Mouse (Mus musculus): ENCODE data around the gene Wipf3. TPM values are rescaled to one million over a fixed set of nuclear protein-coding genes. Genes with fewer than 3 reads are reported as not detected.
A peak's percentile ranks its signal among the peaks of the same experiment; 100 is the strongest.

Gene Wipf3
- total and polyA plus RNA-seq, 2 experiments from 2014 or later = 2.5 to 5.8 TPM

DNA sequence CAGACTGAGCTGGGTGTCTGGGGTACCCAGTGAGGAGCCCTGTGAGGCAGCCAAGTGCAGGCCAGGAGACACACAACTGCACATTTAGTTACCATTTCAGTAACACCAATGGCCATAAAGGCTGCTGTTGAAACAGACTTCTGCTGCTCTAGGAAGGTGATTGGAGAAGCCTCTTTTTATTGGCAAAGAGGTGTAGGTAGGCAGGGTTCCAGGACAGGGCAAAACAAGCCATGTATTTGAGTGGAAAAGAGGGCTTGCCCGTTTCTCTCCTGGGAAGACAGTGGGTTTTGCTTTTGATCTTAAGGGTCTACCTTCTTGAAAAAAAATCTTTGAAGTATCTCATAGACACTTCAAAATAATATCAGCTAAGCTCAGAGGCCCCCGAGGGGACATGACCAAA, 82.9 kb downstream of the Wipf3 start:
- 55% methylated on average over 2 of the region's 2 CpGs for WGBS
- no peak overlapping the region for H3K4me2 ChIP-seq (ENCODE audit: low read depth, low read length)
- DNase-seq (ENCODE audit: low spot score) (no peak), ATAC-seq (ENCODE audit: insufficient read depth, low read depth) (no peak)
- H3K27me3 ChIP-seq (ENCODE audit: control insufficient read depth, insufficient read depth, low read length) = no peaks in the 10 kb centered on the region
- H3K27ac ChIP-seq (ENCODE audit: low read depth) = no peak overlapping the region
- H3K9ac ChIP-seq (replicated peaks; ENCODE audit: low read depth, low read length) = no peak overlapping the region
- H3K9me3 ChIP-seq (replicated peaks; ENCODE audit: control insufficient read depth, low read length) = no peaks in the 10 kb centered on the region
- H3K4me3 ChIP-seq (ENCODE audit: low read depth, low read length) = no peak overlapping the region
- no peaks in the 10 kb centered on the region for H3K36me3 ChIP-seq (replicated peaks; ENCODE audit: control insufficient read depth, insufficient read depth, low read length)
- H3K4me1 ChIP-seq (ENCODE audit: control insufficient read depth, insufficient read depth) = peaks cover 6% of the 10 kb centered on the region; the same call in 1 of the 2 replicates
- no peak for TF ChIP-seq CTCF (IDR thresholded peaks at IDR 0.05; ENCODE audit: low read depth)
- TF ChIP-seq EP300 (IDR thresholded peaks at IDR 0.05; ENCODE audit: low read depth) = no peak

DNA sequence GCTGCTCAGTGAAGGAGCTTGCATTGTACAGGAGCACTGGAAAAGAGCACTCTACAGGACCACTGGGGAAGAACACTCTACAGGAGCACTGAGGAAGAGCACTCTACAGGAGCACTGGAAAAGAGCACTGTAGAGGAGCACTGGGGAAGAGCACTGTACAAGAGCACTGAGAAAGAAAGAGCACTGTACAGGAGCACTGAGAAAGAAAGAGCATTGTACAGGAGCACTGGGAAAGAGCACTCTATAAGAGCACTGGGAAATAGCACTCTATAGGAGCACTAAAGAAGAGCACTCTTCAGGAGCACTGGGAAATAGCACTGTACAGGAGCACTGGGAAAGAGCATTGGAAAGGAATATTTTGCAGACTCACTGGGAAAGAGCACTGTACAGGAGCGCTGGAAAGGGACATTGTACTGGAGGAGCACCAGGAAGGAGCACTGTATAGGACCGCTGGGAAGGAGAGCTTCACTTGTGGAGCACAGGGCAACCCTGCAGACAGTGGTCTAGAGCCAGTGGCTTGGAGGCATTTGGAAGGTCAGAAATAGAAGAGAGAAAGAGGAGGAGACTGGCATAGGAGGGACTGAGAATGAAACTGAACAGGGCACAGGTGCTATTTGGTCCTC, 87.2 kb downstream of the Wipf3 start:
- H3K36me3 ChIP-seq (replicated peaks; ENCODE audit: control insufficient read depth, insufficient read depth, low read length) = no peaks in the 10 kb centered on the region
- no peaks in the 10 kb centered on the region for H3K4me1 ChIP-seq (ENCODE audit: control insufficient read depth, insufficient read depth)
- no peak for TF ChIP-seq CTCF (IDR thresholded peaks at IDR 0.05; ENCODE audit: low read depth)
- H3K4me2 ChIP-seq (ENCODE audit: low read depth, low read length) = no peak overlapping the region
- H3K9me3 ChIP-seq (replicated peaks; ENCODE audit: control insufficient read depth, low read length) = no peaks in the 10 kb centered on the region
- H3K9ac ChIP-seq (replicated peaks; ENCODE audit: low read depth, low read length) = no peak overlapping the region
- 77% methylated on average over 2 of the region's 2 CpGs for WGBS
- no peak overlapping the region for H3K27ac ChIP-seq (ENCODE audit: low read depth)
- no peak overlapping the region for H3K4me3 ChIP-seq (ENCODE audit: low read depth, low read length)
- 0 out of 2 replicates have a peak, but pooled peaks cover 2% of the 10 kb centered on the region for H3K27me3 ChIP-seq (ENCODE audit: control insufficient read depth, insufficient read depth, low read length)
- ATAC-seq (ENCODE audit: insufficient read depth, low read depth) = no peak
- DNase-seq (ENCODE audit: low spot score) = no peak

- Histone ChIP-seq H3K27ac (ENCODE audit: low read depth) (no peak overlapping the region), H3K9me3 (replicated peaks; ENCODE audit: control insufficient read depth, low read length) (no peaks in the 10 kb centered on the region), H3K4me1 (ENCODE audit: control insufficient read depth, insufficient read depth) (no peaks in the 10 kb centered on the region), H3K4me3 (ENCODE audit: low read depth, low read length) (no peak overlapping the region), H3K36me3 (replicated peaks; ENCODE audit: control insufficient read depth, insufficient read depth, low read length) (no peaks in the 10 kb centered on the region), H3K4me2 (ENCODE audit: low read depth, low read length) (no peak overlapping the region), H3K27me3 (ENCODE audit: control insufficient read depth, insufficient read depth, low read length) (0 out of 2 replicates have a peak, but pooled peaks cover 2% of the 10 kb centered on the region), H3K9ac (replicated peaks; ENCODE audit: low read depth, low read length) (no peak overlapping the region)
- DNase-seq (ENCODE audit: low spot score) (no peak), ATAC-seq (ENCODE audit: insufficient read depth, low read depth) (no peak)
- TF ChIP-seq EP300 (IDR thresholded peaks at IDR 0.05; ENCODE audit: low read depth) (no peak), CTCF (IDR thresholded peaks at IDR 0.05; ENCODE audit: low read depth) (no peak)
- WGBS = 67% methylated on average over 5 of the region's 5 CpGs
These were observed 89.4 kb downstream of the Wipf3 start for GRCm38 (mm10) chr6:54518758-54519157.

GRCm38 (mm10) chr6:54528666-54529065, 99.3 kb downstream of the Wipf3 start:
- no peak overlapping the region for H3K27ac ChIP-seq (ENCODE audit: low read depth)
- H3K4me1 ChIP-seq (ENCODE audit: control insufficient read depth, insufficient read depth) = 0 out of 2 replicates have a peak, but pooled peaks cover 18% of the 10 kb centered on the region
- ATAC-seq (ENCODE audit: insufficient read depth, low read depth) (no peak), DNase-seq (ENCODE audit: low spot score) (no peak)
- H3K4me3 ChIP-seq (ENCODE audit: low read depth, low read length) = no peak overlapping the region
- H3K4me2 ChIP-seq (ENCODE audit: low read depth, low read length) = no peak overlapping the region
- no peak for TF ChIP-seq EP300 (IDR thresholded peaks at IDR 0.05; ENCODE audit: low read depth)
- TF ChIP-seq CTCF (IDR thresholded peaks at IDR 0.05; ENCODE audit: low read depth) = no peak
- no peaks in the 10 kb centered on the region for H3K9me3 ChIP-seq (replicated peaks; ENCODE audit: control insufficient read depth, low read length)
- H3K9ac ChIP-seq (replicated peaks; ENCODE audit: low read depth, low read length) = no peak overlapping the region
- H3K27me3 ChIP-seq (ENCODE audit: control insufficient read depth, insufficient read depth, low read length) = no peaks in the 10 kb centered on the region
- WGBS = 66% methylated on average over 8 of the region's 8 CpGs
- no peaks in the 10 kb centered on the region for H3K36me3 ChIP-seq (replicated peaks; ENCODE audit: control insufficient read depth, insufficient read depth, low read length)

GRCm38 (mm10) chr6:54530182-54530581, 100.8 kb downstream of the Wipf3 start:
- ATAC-seq (ENCODE audit: insufficient read depth, low read depth) = no peak
- 88% methylated on average over 2 of the region's 2 CpGs for WGBS
- Histone ChIP-seq H3K9ac (replicated peaks; ENCODE audit: low read depth, low read length) (no peak overlapping the region), H3K9me3 (replicated peaks; ENCODE audit: control insufficient read depth, low read length) (no peaks in the 10 kb centered on the region), H3K27me3 (ENCODE audit: control insufficient read depth, insufficient read depth, low read length) (no peaks in the 10 kb centered on the region), H3K4me3 (ENCODE audit: low read depth, low read length) (no peak overlapping the region), H3K27ac (ENCODE audit: low read depth) (no peak overlapping the region), H3K4me1 (ENCODE audit: control insufficient read depth, insufficient read depth) (0 out of 2 replicates have a peak, but pooled peaks cover 18% of the 10 kb centered on the region), H3K36me3 (replicated peaks; ENCODE audit: control insufficient read depth, insufficient read depth, low read length) (no peaks in the 10 kb centered on the region), H3K4me2 (ENCODE audit: low read depth, low read length) (no peak overlapping the region)
- TF ChIP-seq CTCF (IDR thresholded peaks at IDR 0.05; ENCODE audit: low read depth) (no peak), EP300 (IDR thresholded peaks at IDR 0.05; ENCODE audit: low read depth) (no peak)
- DNase-seq (ENCODE audit: low spot score) = no peak

- Histone ChIP-seq H3K4me3 (ENCODE audit: low read depth, low read length) (no peak overlapping the region), H3K9ac (replicated peaks; ENCODE audit: low read depth, low read length) (no peak overlapping the region), H3K4me2 (ENCODE audit: low read depth, low read length) (no peak overlapping the region), H3K27ac (ENCODE audit: low read depth) (no peak overlapping the region), H3K36me3 (replicated peaks; ENCODE audit: control insufficient read depth, insufficient read depth, low read length) (no peaks in the 10 kb centered on the region), H3K27me3 (ENCODE audit: control insufficient read depth, insufficient read depth, low read length) (no peaks in the 10 kb centered on the region), H3K9me3 (replicated peaks; ENCODE audit: control insufficient read depth, low read length) (no peaks in the 10 kb centered on the region), H3K4me1 (ENCODE audit: control insufficient read depth, insufficient read depth) (0 out of 2 replicates have a peak, but pooled peaks cover 22% of the 10 kb centered on the region)
- 28% methylated on average over 8 of the region's 8 CpGs for WGBS
- peak; percentile 65 for ATAC-seq (ENCODE audit: insufficient read depth, low read depth)
- TF ChIP-seq CTCF (IDR thresholded peaks at IDR 0.05; ENCODE audit: low read depth) = no peak
- TF ChIP-seq EP300 (IDR thresholded peaks at IDR 0.05; ENCODE audit: low read depth) = no peak
- DNase-seq (ENCODE audit: low spot score) = peak; percentile 55
These were observed 101.7 kb downstream of the Wipf3 start for GRCm38 (mm10) chr6:54531048-54531481.
